Comparison of ENCODE assay signal across 9 mouse cellular contexts in genomic region chr4:86712751-86713195, GRCm38 (mm10). TPM values are rescaled to one million over a fixed set of nuclear protein-coding genes. Genes with fewer than 3 reads are reported as not detected.
DNase-seq lines count a peak whose midpoint lies in the region; ATAC-seq and TF ChIP-seq lines count a peak whose summit lies in the region.
"Had no signal": no experiment of that assay in that cellular context is flagged by ENCODE, and none has a peak within 500 bp of the region (broad histone marks: within the 10 kb centered on the region; RNA-seq: fewer than 3 reads in every experiment).

No protein-coding gene starts in this region.

- ATAC-seq in embryonic facial prominence, embryonic 13.5 days (ENCODE audit: insufficient number of reproducible peaks, insufficient read depth, low FRiP score, low TSS enrichment, low read depth): no peak
- peak; percentile 53 to 56; a peak in 1 of 4 replicates for ATAC-seq in hematopoietic stem cell, adult 5-6 weeks (replicated peaks in 1 of 2; ENCODE audit: insufficient read depth in 1 of 2, low FRiP score in 2 of 2, low TSS enrichment in 1 of 2, low read depth in 1 of 2, poor library complexity in 2 of 2, severe bottlenecking in 2 of 2)

- peaks cover 3% of the 10 kb centered on the region; the same call in 1 of the 2 replicates for H3K4me1 ChIP-seq in spleen, adult 2 months (ENCODE audit: control insufficient read depth, insufficient read depth, insufficient read length)
- peaks cover 18% of the 10 kb centered on the region for H3K4me1 ChIP-seq in embryonic facial prominence, embryonic 13.5 days
- H3K4me1 ChIP-seq: liver, embryonic 15.5 days had no signal

- no peak overlapping the region for H3K4me3 ChIP-seq in spleen, adult 2 months (ENCODE audit: extremely low read depth, insufficient read depth, insufficient read length)
- H3K4me3 ChIP-seq in embryonic facial prominence, embryonic 13.5 days: 0 out of 2 replicates have a peak overlapping the region, but pooled peaks have one; percentile 14
- H3K4me3 ChIP-seq: liver, embryonic 15.5 days had no signal

- no peak for DNase-seq in spleen, adult 2 months (ENCODE audit: low read depth in 1 of 2, low spot score in 2 of 2)
- DNase-seq in spleen, postnatal 10 days (ENCODE audit: low spot score in 2 of 2): no peak
- peak; percentile 60 for DNase-seq in lung, postnatal 36 days
- peak; percentile 69 for DNase-seq in urinary bladder, postnatal 14 days (ENCODE audit: low spot score)
- DNase-seq in liver: no peak
- no peak for DNase-seq in c-Kit-positive CD71-positive TER-119-positive erythroid progenitor cells, embryonic 14.5 days (ENCODE audit: low spot score)

- TF ChIP-seq POLR2A in spleen, adult 2 months (IDR thresholded peaks at IDR 0.05; ENCODE audit: low read depth, low read length): no peak

- H3K27me3 ChIP-seq in spleen, adult 2 months (ENCODE audit: control insufficient read depth, insufficient read depth, low read length): no peaks in the 10 kb centered on the region
- no peaks in the 10 kb centered on the region for H3K27me3 ChIP-seq in embryonic facial prominence, embryonic 13.5 days
- H3K27me3 ChIP-seq: liver, embryonic 15.5 days had no signal

- H3K27ac ChIP-seq in spleen, adult 2 months (ENCODE audit: insufficient read depth, low read length): peak overlapping the region; percentile 34; the same call in 1 of the 2 replicates
- H3K27ac ChIP-seq in embryonic facial prominence, embryonic 13.5 days: no peak overlapping the region
- H3K27ac ChIP-seq: liver, embryonic 15.5 days had no signal

- no peak overlapping the region for H3K9ac ChIP-seq in embryonic facial prominence, embryonic 13.5 days
- H3K9ac ChIP-seq: liver, embryonic 15.5 days had no signal

- 61% methylated on average over 12 of the region's 12 CpGs for WGBS in spleen, adult 2 months
- WGBS in embryonic facial prominence, embryonic 13.5 days: 38% methylated on average over 12 of the region's 12 CpGs

- H3K4me2 ChIP-seq in embryonic facial prominence, embryonic 13.5 days: peak overlapping the region; percentile 47
- H3K4me2 ChIP-seq: liver, embryonic 15.5 days had no signal

- no peak for TF ChIP-seq CTCF in spleen, adult 2 months (IDR thresholded peaks at IDR 0.05; ENCODE audit: extremely low read depth, insufficient read depth, insufficient read length, insufficient replicate concordance)

- H3K36me3 ChIP-seq in spleen, adult 2 months (ENCODE audit: control insufficient read depth, insufficient read depth, low read length): no peaks in the 10 kb centered on the region
- no peaks in the 10 kb centered on the region for H3K36me3 ChIP-seq in embryonic facial prominence, embryonic 13.5 days
- H3K36me3 ChIP-seq: liver, embryonic 15.5 days had no signal

- H3K9me3 ChIP-seq in embryonic facial prominence, embryonic 13.5 days: no peaks in the 10 kb centered on the region
- H3K9me3 ChIP-seq: liver, embryonic 15.5 days had no signal

RNA-seq across cellular contexts. Expression of gene Dennd4c, which starts 35.6 kb away (rescaled TPM):
- polyA plus RNA-seq in spleen, adult 2 months (2012; rRNA removed): 2.0 and 2.4 TPM in 2 replicates
- 7.2 and 8.3 TPM in 2 replicates for polyA plus RNA-seq in embryonic facial prominence, embryonic 13.5 days (2015; fragmentation: Nextera tagmentation; extraction: Ambion mirVana)
- total RNA-seq in hematopoietic stem cell, adult 5-6 weeks (2017): 36.0 and 40.0 TPM in 2 replicates

RNA-seq across cellular contexts. Expression of gene Plin2, which starts 42.9 kb away (rescaled TPM):
- polyA plus RNA-seq in spleen, adult 2 months (2012; rRNA removed): 40.5 and 41.3 TPM in 2 replicates
- polyA plus RNA-seq in embryonic facial prominence, embryonic 13.5 days (2015; fragmentation: Nextera tagmentation; extraction: Ambion mirVana): 73.5 and 75.0 TPM in 2 replicates
- 35.1 and 64.9 TPM in 2 replicates for total RNA-seq in hematopoietic stem cell, adult 5-6 weeks (2017)

Comparison
In these comparisons a context has a peak if more than half of its experiments do, and no peak if none do; other contexts are left out.
1. DNase-seq: peak in lung, postnatal 36 days (single experiment) and urinary bladder, postnatal 14 days (single experiment); none in spleen, adult 2 months (0 of 2), spleen, postnatal 10 days (0 of 2), liver (single experiment) and c-Kit-positive CD71-positive TER-119-positive erythroid progenitor cells, embryonic 14.5 days (single experiment).